Mouse (Mus musculus) v-Abl transformed pro-B cells (cell line): ENCODE results near the gene Copg2.

Experiments used
- in situ Hi-C, 2 experiments: fragments of 400-800 bp; cut with MboI; formaldehyde crosslinking; loops; one replicate each; pipeline ENCODE4 v1.15.1; 2025; ENCODE audit not compliant: unreplicated experiment in 2 of 2

The Copg2 gene

DNA sequence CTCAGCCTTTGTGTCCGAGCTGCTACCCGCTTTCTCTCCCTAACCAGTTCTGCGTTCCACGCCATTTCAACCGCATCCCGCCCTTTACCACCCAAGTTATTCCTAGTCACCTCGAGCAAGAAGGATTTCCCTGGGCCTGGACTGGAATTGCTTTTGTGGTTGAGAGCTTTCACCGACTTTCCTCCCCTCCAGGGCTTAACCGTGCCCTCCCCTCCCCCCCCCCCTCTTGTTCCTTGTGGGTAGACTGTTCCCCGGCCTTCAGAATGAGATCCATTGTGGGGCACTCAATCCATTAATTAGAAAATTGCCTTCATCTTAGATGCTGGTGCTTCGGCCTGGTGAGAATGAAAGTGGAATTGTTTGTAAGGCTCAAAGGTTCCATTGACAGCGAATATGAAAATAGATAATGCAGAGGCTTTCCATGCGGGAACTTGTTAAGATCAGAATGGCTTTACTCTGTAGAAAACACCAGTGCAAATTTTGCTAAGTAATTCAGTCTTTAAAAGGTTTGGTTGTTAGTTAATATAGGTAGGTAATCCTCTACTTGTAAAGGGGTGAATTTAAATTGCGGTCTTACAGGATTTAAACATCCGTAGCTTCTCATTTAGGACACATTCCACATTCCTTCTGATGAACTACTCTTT is 160.7 kb downstream of the Copg2 start:
- in situ Hi-C loops: no loop called here

GRCm38 (mm10) chr6:30734988-30735727 is 161.4 kb downstream of the Copg2 start:
- in situ Hi-C loops: no loop called here

GRCm38 (mm10) chr6:30734465-30734864 is 162.1 kb downstream of the Copg2 start:
- in situ Hi-C loops: no loop called here

DNA sequence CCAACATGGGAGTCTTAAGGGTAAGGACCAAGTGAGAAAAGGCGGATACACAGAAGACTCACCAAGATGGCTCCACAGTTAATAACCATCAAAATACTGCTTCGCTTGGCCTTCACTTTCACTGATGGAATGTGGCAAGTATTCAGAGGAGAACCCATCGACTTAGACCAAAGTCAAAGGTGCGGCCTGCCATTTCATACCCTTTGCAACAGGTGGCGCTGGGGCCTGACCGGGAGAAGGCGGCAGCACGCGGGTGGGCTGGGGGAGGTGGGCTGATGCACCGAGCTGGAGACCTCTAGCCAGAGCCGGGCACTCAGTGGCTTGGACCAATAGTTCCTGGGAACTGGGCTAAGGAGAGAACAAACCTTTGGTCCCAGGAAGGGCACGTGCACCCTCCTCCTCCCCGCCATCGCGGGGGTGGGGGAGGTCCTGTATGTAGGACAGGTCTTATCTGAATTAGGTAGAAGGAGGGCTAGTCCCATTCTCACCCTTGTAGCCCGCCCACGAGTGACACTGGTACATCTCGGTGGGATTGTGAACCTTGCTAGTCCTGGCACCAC is 163.9 kb downstream of the Copg2 start:
- in situ Hi-C loops: no loop called here

- in situ Hi-C loops: no loop called here
Measured at GRCm38 (mm10) chr6:30730301-30730971, 166.2 kb downstream of the Copg2 start.

GRCm38 (mm10) chr6:30723331-30723730 is 173.3 kb downstream of the Copg2 start, which contains the start of gene Mest:
TSS of gene Mest (plus strand) at chr6:30723547.
- in situ Hi-C loops: no loop called here

DNA sequence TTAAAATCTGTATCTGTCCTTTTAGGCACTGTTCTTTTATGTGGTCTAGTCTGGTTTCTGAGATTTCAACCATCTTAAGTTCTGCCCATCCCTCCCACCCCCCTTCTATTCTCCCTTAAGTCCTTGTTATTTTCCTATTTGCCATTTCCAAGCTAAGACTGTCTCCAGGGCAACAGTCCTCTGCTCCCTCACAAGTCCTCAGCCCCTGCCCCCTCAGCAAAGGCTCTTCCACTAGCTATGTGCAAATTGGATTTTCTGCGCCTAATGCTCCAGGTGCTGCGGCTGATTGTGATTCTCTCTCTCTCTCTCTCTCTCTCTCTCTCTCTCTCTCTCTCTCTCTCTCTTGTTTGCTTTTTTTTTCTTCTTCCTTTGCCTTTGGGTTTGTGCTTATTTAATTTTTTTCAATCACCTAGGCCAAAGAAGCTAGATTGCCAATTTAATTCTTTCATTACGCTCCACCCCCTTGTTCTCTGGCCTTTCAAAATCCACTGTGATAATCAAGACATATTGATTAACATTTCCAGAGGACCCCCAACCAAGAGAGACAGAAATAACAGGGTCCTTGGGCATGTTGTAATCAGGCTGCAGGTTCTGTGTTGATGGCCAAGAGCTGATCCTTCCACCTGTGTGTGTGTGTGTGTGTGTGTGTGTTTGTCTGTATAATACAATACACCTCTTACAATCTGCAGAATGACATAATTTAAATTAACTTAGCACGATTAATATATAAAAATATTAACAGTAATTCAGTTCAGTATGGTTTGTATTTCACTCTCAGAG is 174.0 kb downstream of the Copg2 start:
- in situ Hi-C loops: no loop called here

- in situ Hi-C loops: no loop called here
Measured at GRCm38 (mm10) chr6:30716796-30717195, 179.8 kb downstream of the Copg2 start.

GRCm38 (mm10) chr6:30714891-30715471 is 181.6 kb downstream of the Copg2 start:
- in situ Hi-C loops: no loop called here

- in situ Hi-C loops: no loop called here
Measured at GRCm38 (mm10) chr6:30713896-30714295, 182.7 kb downstream of the Copg2 start.

DNA sequence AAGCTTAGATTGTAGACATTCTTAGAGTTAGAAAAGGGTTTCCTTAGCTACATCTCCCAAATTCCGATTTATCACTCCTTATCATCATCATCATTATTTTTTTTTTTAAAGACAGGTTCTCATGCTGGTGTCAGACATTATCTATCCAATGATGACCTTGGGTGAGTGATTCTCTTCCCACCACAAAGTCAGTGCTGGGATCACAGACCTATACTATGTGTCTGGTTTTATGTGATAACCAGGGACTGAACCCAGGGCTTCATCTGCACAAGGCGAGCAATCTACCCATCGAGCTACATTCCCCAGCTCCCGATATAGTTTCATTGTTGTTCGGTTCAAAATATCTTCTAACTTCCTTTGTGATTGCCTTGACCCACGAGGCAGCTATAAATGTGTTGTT is 183.1 kb downstream of the Copg2 start:
- in situ Hi-C loops: no loop called here

DNA sequence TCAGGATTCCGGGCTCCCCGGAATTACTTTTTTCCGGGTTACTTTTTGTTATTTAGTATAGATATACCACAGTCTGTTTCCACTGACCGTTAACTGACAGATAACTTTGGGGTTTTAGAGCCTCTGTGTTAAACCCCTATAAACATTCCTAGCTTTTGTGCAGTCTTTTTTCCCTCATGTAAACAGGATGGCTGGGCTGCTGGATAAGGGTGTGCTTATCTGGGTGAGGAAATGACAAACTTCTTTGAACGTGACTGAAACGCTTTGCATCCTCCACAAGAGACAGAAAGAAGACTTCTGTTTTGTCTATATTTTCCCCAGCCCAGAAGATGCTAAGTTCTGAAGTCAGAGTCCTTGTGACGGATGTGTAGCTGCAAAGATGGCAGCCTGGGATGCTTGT is 184.1 kb downstream of the Copg2 start:
- in situ Hi-C loops: no loop called here

DNA sequence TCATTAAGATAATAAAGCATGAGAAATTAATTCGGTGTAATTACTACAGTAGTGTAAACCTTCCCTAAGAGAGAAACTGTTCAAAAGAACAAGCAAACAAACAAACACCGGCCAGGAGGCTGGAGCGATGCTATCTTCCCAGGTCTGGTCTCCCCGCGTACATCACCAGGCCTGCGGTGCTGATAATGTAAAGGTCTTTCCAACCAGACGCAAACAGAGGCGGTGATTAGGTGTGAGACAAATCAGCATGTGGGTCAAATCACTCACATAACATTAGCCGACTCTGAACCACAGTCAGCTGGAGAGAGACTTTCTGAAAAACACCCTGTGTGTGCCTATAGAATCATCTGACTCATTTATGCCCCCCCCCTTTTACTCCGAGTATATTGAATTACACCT is 185.2 kb downstream of the Copg2 start:
- in situ Hi-C loops: no loop called here

GRCm38 (mm10) chr6:30710371-30711364 is 185.9 kb downstream of the Copg2 start:
- in situ Hi-C loops: no loop called here

- in situ Hi-C loops: no loop called here
Measured at GRCm38 (mm10) chr6:30709115-30709514, 187.5 kb downstream of the Copg2 start.

DNA sequence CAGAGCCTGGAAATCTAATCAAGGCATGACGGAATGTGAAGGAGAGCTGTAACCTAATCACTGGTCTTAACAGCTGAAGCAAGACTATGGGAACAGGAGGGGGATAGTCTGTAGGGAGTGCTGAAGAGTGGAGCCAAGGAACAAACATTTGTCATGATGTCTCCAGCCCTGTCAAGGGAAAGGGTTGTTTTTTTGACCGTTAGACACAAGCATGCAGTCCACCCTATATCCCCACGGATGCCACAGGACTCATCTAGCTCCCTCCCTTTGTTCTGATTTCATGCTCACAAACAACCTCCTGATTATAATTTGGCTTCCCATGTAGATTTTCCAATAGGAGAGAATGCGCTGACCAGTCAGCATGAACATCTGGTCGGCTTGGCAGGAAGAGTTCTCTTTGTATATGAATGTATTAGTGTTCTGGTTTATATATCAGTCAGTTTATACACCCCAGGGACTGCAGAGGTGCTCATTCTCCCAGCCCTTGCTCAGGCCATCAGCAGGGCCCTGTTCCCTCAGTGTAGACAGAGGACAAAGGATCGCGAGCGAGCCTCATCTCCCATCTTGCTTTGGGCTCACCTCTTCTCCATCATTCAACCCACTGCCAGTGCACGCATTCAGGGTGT is 192.5 kb downstream of the Copg2 start:
- in situ Hi-C loops: no loop called here

- in situ Hi-C loops: no loop called here
Measured at GRCm38 (mm10) chr6:30703476-30703875, 193.1 kb downstream of the Copg2 start.

GRCm38 (mm10) chr6:30702881-30703280 is 193.7 kb downstream of the Copg2 start:
- in situ Hi-C loops: no loop called here

DNA sequence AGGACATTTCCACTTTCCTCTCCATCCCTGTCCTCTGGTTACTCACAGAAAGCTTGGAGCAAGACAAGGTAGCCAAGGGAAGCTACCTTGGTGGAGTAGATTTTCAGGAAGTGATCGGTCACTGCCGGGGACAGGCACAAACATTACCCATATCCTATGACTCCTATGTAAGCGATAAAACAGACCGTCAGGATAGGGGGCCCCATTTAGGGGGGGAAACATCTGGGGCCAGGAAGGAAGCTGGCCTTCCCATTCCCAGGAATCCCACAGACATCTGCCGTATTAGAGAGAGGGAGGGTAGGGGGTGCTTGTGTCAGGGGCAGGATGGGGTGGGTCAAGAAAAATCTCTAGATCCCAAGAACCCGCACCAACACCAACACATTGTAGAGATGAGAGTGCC is 196.4 kb downstream of the Copg2 start:
- in situ Hi-C loops: no loop called here
